Mouse (Mus musculus) kidney, embryonic 15.5 days (tissue): Measurements from ENCODE around the gene Tnpo2. TPM values are rescaled to one million over a fixed set of nuclear protein-coding genes. Genes with fewer than 3 reads are reported as not detected.

Experiments
- ATAC-seq: fragments of 200-750 bp; cut with Nextera tagmentation; replicated peaks from 2 replicates; pipeline ENCODE4 v1.8.0; 2017; ENCODE audit warnings: moderate TSS enrichment; ENCODE audit not compliant: low FRiP score
- H3K27ac ChIP-seq: fragments of 300-500 bp; sonication (generic); 2 replicates; pipeline ENCODE4 v1.5.1; 2015; ENCODE audit warnings: mild to moderate bottlenecking, inconsistent platforms
- H3K27me3 ChIP-seq: fragments of 300-500 bp; sonication (generic); 2 replicates; pipeline ENCODE4 v1.6.1; 2015; ENCODE audit warnings: inconsistent platforms
- H3K36me3 ChIP-seq: fragments of 300-500 bp; sonication (generic); 2 replicates; pipeline ENCODE4 v1.6.1; 2015; ENCODE audit warnings: inconsistent platforms
- H3K4me1 ChIP-seq: fragments of 300-500 bp; sonication (generic); 2 replicates; pipeline ENCODE4 v1.6.1; 2015; ENCODE audit warnings: inconsistent platforms
- H3K4me2 ChIP-seq: fragments of 300-500 bp; sonication (generic); 2 replicates; pipeline ENCODE4 v1.6.1; 2015; ENCODE audit warnings: moderate library complexity, mild to moderate bottlenecking, inconsistent platforms
- H3K4me3 ChIP-seq: fragments of 300-500 bp; sonication (generic); replicated peaks from 2 replicates; pipeline ENCODE4 v1.5.1; 2015; ENCODE audit warnings: mild to moderate bottlenecking, inconsistent platforms
- H3K9ac ChIP-seq: fragments of 300-500 bp; sonication (generic); 2 replicates; pipeline ENCODE4 v1.6.1; 2015; ENCODE audit warnings: mild to moderate bottlenecking, inconsistent platforms
- H3K9me3 ChIP-seq: fragments of 300-500 bp; sonication (generic); replicated peaks from 2 replicates; pipeline ENCODE4 v1.6.1; 2016; ENCODE audit warnings: inconsistent platforms
- WGBS: fragments of 180-500 bp; shearing (Covaris S2); methylation state at CpG from one replicate; pipeline ENCODE4 v1.1.7; 2015; ENCODE audit warnings: mixed read lengths; 5-methylcytosine and 5-hydroxymethylcytosine counted together
- polyA plus RNA-seq: library from polyadenylated mRNA; unstranded; fragments of >200 nt; fragmentation: Nextera tagmentation; extraction: Ambion mirVana; gene quantifications from 2 replicates; pipeline ENCODE4 v1.2.1, GENCODE M21; 2015

Gene Tnpo2
- polyA plus RNA-seq: 25.8 and 30.0 TPM in 2 replicates

DNA sequence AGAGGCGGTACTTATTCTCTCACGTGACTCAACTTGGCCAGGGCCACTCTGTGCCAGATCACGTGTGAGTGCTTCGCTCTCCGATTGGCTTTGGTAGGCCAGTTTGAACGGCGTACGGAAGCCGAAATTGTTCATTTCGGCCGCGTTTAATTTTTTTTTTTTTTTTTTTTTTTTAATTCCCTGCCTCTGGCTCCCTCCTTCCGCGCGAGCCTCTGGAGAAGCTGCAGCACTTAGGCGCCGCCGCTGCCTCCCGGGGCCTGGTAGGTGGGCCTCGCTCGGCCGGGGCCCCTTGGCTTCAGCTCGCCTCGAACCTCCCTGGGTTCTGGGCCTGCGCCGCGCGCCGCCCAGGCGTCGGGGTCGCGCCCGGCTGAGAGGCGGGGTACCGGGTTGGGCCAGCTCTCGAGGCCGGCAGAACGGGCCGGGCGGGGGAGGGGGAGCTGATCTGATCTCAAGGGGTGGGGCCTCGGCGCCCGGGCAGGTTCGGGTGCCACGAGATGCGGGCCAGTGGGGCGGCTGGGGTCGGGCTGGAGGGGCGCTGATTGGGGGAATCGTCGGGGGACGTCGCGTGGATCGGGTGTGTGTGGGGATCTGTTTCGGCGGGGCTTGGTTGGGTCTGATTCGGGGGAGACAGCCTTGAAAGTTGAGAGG is at the start of gene Tnpo2:
Gene Tnpo2, plus strand, starts transcription at position 198 of the 648 bp plus-strand sequence.
- no peaks in the 10 kb centered on the region for H3K27me3 ChIP-seq
- H3K4me1 ChIP-seq: peaks cover 29% of the 10 kb centered on the region
- H3K27ac ChIP-seq: peak within 1 kb of the TSS; percentile 100
- H3K4me3 ChIP-seq: peak within 1 kb of the TSS; percentile 83
- WGBS: under 1% methylated on average over 59 of the region's 59 CpGs
- no peaks in the 10 kb centered on the region for H3K9me3 ChIP-seq
- peak; percentile 91 for ATAC-seq
- H3K9ac ChIP-seq: peak within 1 kb of the TSS; percentile 96
- peaks cover 42% of the 10 kb centered on the region for H3K36me3 ChIP-seq
- peak within 1 kb of the TSS; percentile 83 for H3K4me2 ChIP-seq

- no peaks in the 10 kb centered on the region for H3K9me3 ChIP-seq
- peaks cover 20% of the 10 kb centered on the region for H3K27me3 ChIP-seq
- H3K4me2 ChIP-seq: no peak overlapping the region
- H3K27ac ChIP-seq: no peak overlapping the region
- no peak overlapping the region for H3K9ac ChIP-seq
- no peak overlapping the region for H3K4me3 ChIP-seq
- no peak for ATAC-seq
- peaks cover 46% of the 10 kb centered on the region for H3K4me1 ChIP-seq
- 88% methylated on average over 5 of the region's 5 CpGs for WGBS
- H3K36me3 ChIP-seq: no peaks in the 10 kb centered on the region
Observed at GRCm38 (mm10) chr8:84987388-84987787, 49.3 kb upstream of the Tnpo2 start.

- Histone ChIP-seq H3K36me3 (no peaks in the 10 kb centered on the region), H3K9me3 (no peaks in the 10 kb centered on the region), H3K27me3 (peaks cover 20% of the 10 kb centered on the region), H3K27ac (no peak overlapping the region), H3K4me3 (no peak overlapping the region), H3K4me2 (no peak overlapping the region), H3K9ac (no peak overlapping the region), H3K4me1 (peaks cover 44% of the 10 kb centered on the region)
- ATAC-seq: no peak
- 75% methylated on average over 2 of the region's 2 CpGs for WGBS
Observed at GRCm38 (mm10) chr8:84987903-84988302, 48.8 kb upstream of the Tnpo2 start.

DNA sequence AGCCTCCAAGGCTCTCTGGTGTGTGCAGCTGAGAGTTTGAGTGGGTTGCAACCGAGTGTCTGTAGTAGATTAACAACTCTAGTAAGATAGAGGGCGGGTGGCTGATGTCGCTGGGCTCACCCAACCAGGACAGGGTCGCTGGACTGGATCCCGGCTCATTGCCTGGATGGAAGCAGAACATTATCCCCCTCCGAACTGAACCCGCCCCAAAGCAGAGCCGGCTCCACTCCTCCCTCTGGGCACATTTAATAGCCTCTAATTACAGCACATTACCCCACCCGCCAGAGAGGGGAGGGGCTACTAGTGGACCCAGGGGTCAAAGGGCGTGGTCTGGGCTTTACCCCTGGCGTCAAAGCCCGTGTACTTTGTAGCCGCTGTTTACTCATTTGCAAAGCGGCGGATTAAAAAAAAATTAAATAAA is 47.4 kb upstream of the Tnpo2 start:
- Histone ChIP-seq H3K36me3 (no peaks in the 10 kb centered on the region), H3K4me1 (peaks cover 39% of the 10 kb centered on the region), H3K27ac (peak overlapping the region; percentile 82), H3K9me3 (no peaks in the 10 kb centered on the region), H3K9ac (no peak overlapping the region; the same call in 1 of the 2 replicates), H3K4me2 (peak overlapping the region; percentile 85), H3K4me3 (peak overlapping the region; percentile 58), H3K27me3 (peaks cover 22% of the 10 kb centered on the region)
- ATAC-seq: no peak; the same call in 1 of the 2 replicates
- 4% methylated on average over 15 of the region's 15 CpGs for WGBS

DNA sequence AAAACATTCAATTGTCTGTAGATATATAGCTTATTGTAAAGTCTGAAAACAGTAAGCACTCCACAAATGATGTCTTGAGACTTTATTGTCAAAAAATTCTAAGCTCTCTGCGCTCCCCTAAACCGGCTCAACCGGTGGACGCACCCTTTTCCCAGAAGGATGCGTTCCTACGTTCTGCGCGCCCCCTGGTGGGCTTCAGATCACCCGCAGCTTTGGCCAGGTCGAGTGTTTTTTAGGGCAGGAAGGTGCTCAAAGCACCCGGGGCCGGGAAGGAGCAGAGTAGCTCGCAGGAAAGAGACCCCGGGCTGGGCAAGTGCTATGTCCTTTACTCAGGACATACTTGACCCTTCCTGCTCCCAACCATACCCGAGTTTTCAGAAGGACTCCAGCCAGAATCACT is 46.9 kb upstream of the Tnpo2 start:
- peaks cover 3% of the 10 kb centered on the region; the same call in 1 of the 2 replicates for H3K36me3 ChIP-seq
- H3K9me3 ChIP-seq: no peaks in the 10 kb centered on the region
- H3K27me3 ChIP-seq: peaks cover 26% of the 10 kb centered on the region
- H3K4me1 ChIP-seq: peaks cover 34% of the 10 kb centered on the region
- peak overlapping the region; percentile 59 for H3K9ac ChIP-seq
- whole genome bisulfite sequencing: under 1% methylated on average over 15 of the region's 15 CpGs
- peak overlapping the region; percentile 85 for H3K4me2 ChIP-seq
- peak overlapping the region; percentile 83 for H3K27ac ChIP-seq
- peak; percentile 55 for ATAC-seq
- H3K4me3 ChIP-seq: peak overlapping the region; percentile 58

GRCm38 (mm10) chr8:84990349-84990748 is 46.4 kb upstream of the Tnpo2 start, which contains the start of gene Hook2:
Gene Hook2 (plus strand): TSS chr8:84990603.
- WGBS: under 1% methylated on average over 28 of the region's 28 CpGs

DNA sequence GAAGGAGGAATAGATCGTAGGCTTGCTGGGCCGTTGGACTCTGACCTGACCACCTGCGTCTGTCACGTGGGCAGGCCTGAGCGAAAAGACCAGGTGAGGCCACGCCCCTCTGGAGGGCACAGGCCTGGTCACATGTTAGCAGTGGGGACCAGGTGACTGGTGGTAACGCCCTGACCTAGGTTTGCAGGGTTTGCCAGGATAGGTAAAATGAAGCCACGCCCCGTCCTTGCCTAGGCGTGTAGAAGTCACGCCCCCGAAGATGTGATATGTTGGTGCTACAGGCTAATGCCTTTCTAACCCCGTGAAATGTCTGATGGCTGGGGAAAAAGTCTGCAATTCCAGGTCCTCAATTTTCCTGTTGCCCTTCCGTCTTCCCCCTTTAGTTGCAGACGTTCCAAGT is 45.9 kb upstream of the Tnpo2 start:
- Histone ChIP-seq H3K27me3 (peaks cover 36% of the 10 kb centered on the region), H3K9ac (peak overlapping the region; percentile 69), H3K36me3 (peaks cover 9% of the 10 kb centered on the region; the same call in 1 of the 2 replicates), H3K4me3 (peak overlapping the region; percentile 58), H3K4me1 (peaks cover 29% of the 10 kb centered on the region), H3K27ac (peak overlapping the region; percentile 85), H3K9me3 (no peaks in the 10 kb centered on the region), H3K4me2 (peak overlapping the region; percentile 85)
- ATAC-seq: peak; percentile 72
- WGBS: 2% methylated on average over 15 of the region's 15 CpGs

More at GRCm38 (mm10) chr8:84990349-84990748, 46.4 kb upstream of the Tnpo2 start, which contains the start of gene Hook2:
- H3K27ac ChIP-seq: peak within 1 kb of the TSS; percentile 85
- H3K4me2 ChIP-seq: peak within 1 kb of the TSS; percentile 85
- peaks cover 29% of the 10 kb centered on the region for H3K4me1 ChIP-seq
- H3K9ac ChIP-seq: peak within 1 kb of the TSS; percentile 69
- no peaks in the 10 kb centered on the region for H3K9me3 ChIP-seq
- H3K27me3 ChIP-seq: peaks cover 31% of the 10 kb centered on the region
- peaks cover 9% of the 10 kb centered on the region; the same call in 1 of the 2 replicates for H3K36me3 ChIP-seq
- peak within 1 kb of the TSS; percentile 58 for H3K4me3 ChIP-seq
- peak; percentile 91 for ATAC-seq

GRCm38 (mm10) chr8:84994375-84994774 is 42.3 kb upstream of the Tnpo2 start:
- Histone ChIP-seq H3K36me3 (peaks cover 19% of the 10 kb centered on the region), H3K4me1 (peaks cover 28% of the 10 kb centered on the region), H3K9me3 (no peaks in the 10 kb centered on the region), H3K27ac (no peak overlapping the region), H3K9ac (no peak overlapping the region), H3K4me3 (no peak overlapping the region), H3K27me3 (peaks cover 24% of the 10 kb centered on the region), H3K4me2 (no peak overlapping the region)
- ATAC-seq: no peak
- 91% methylated on average over 9 of the region's 9 CpGs for WGBS

GRCm38 (mm10) chr8:84995680-84996079 is 41.0 kb upstream of the Tnpo2 start:
- no peak for ATAC-seq
- H3K9me3 ChIP-seq: no peaks in the 10 kb centered on the region
- H3K27me3 ChIP-seq: peaks cover 24% of the 10 kb centered on the region
- peaks cover 19% of the 10 kb centered on the region for H3K36me3 ChIP-seq
- H3K27ac ChIP-seq: no peak overlapping the region
- H3K4me3 ChIP-seq: no peak overlapping the region
- peaks cover 23% of the 10 kb centered on the region for H3K4me1 ChIP-seq
- no peak overlapping the region for H3K9ac ChIP-seq
- 0 out of 2 replicates have a peak overlapping the region, but pooled peaks have one; percentile 25 for H3K4me2 ChIP-seq
- 21% methylated on average over 25 of the region's 25 CpGs for WGBS

GRCm38 (mm10) chr8:84996978-84997377 is 39.7 kb upstream of the Tnpo2 start:
- H3K36me3 ChIP-seq: peaks cover 19% of the 10 kb centered on the region
- no peak overlapping the region for H3K4me2 ChIP-seq
- WGBS: 88% methylated on average over 5 of the region's 5 CpGs
- H3K27ac ChIP-seq: no peak overlapping the region
- H3K4me3 ChIP-seq: no peak overlapping the region
- H3K9ac ChIP-seq: no peak overlapping the region
- H3K27me3 ChIP-seq: peaks cover 24% of the 10 kb centered on the region
- no peaks in the 10 kb centered on the region for H3K9me3 ChIP-seq
- no peak for ATAC-seq
- peaks cover 16% of the 10 kb centered on the region for H3K4me1 ChIP-seq

- Histone ChIP-seq H3K4me2 (peak overlapping the region; percentile 21), H3K9ac (no peak overlapping the region), H3K27me3 (peaks cover 24% of the 10 kb centered on the region), H3K4me3 (no peak overlapping the region; the same call in 1 of the 2 replicates), H3K4me1 (peaks cover 16% of the 10 kb centered on the region), H3K9me3 (no peaks in the 10 kb centered on the region), H3K27ac (no peak overlapping the region), H3K36me3 (peaks cover 21% of the 10 kb centered on the region)
- 9% methylated on average over 19 of the region's 19 CpGs for WGBS
- ATAC-seq: peak; percentile 59
Observed at GRCm38 (mm10) chr8:84997649-84998295, 38.9 kb upstream of the Tnpo2 start.

GRCm38 (mm10) chr8:85007686-85008085 is 29.0 kb upstream of the Tnpo2 start:
- Histone ChIP-seq H3K9ac (no peak overlapping the region), H3K9me3 (no peaks in the 10 kb centered on the region), H3K4me1 (peaks cover 6% of the 10 kb centered on the region; the same call in 1 of the 2 replicates), H3K27me3 (peaks cover 44% of the 10 kb centered on the region), H3K4me2 (no peak overlapping the region), H3K27ac (no peak overlapping the region), H3K36me3 (0 out of 2 replicates have a peak, but pooled peaks cover 2% of the 10 kb centered on the region), H3K4me3 (no peak overlapping the region)
- no peak for ATAC-seq
- WGBS: 18% methylated on average over 25 of the region's 25 CpGs
